Mouse (Mus musculus) liver, postnatal 0 days (tissue): ENCODE measurements at regions not wholly inside any gene's neighbourhood (a gene's known extent, or its start where the extent isn't known, plus 50 kb on each side); places are given as distances from the start of the nearest gene placed in this dataset.

Experiments
- ATAC-seq: fragments of 200-750 bp; cut with Nextera tagmentation; 2 replicates; pipeline ENCODE4 v1.8.0; 2017; ENCODE audit warnings: mild to moderate bottlenecking, moderate library complexity
- DNase-seq: peaks from one replicate; pipeline ENCODE4 v3.0.0-alpha.2; 2016
- H3K27ac ChIP-seq: fragments of 300-500 bp; sonication (generic); 2 replicates; pipeline ENCODE4 v1.5.1; 2014; ENCODE audit warnings: antibody characterized with exemption, moderate library complexity, mild to moderate bottlenecking, low read depth
- H3K27me3 ChIP-seq: fragments of 300-500 bp; sonication (generic); 2 replicates; pipeline ENCODE4 v1.6.1; 2014; ENCODE audit warnings: low read length, control low read depth, mixed read lengths; ENCODE audit not compliant: insufficient read depth
- H3K36me3 ChIP-seq: fragments of 300-500 bp; sonication (generic); replicated peaks from 2 replicates; pipeline ENCODE4 v1.6.1; 2014; ENCODE audit warnings: mild to moderate bottlenecking, control low read depth, low read length, moderate library complexity, mixed read lengths; ENCODE audit not compliant: insufficient read depth
- H3K4me1 ChIP-seq: fragments of 300-500 bp; sonication (generic); 2 replicates; pipeline ENCODE4 v1.6.1; 2014; ENCODE audit warnings: antibody characterized with exemption, mild to moderate bottlenecking, control low read depth; ENCODE audit not compliant: insufficient read depth
- H3K4me2 ChIP-seq: fragments of 300-500 bp; sonication (generic); 2 replicates; pipeline ENCODE4 v1.6.1; 2014; ENCODE audit warnings: low read depth, mild to moderate bottlenecking, low read length, moderate library complexity, mixed read lengths
- H3K4me3 ChIP-seq: fragments of 300-500 bp; sonication (generic); 2 replicates; pipeline ENCODE4 v1.5.1; 2014; ENCODE audit warnings: low read depth, low read length
- H3K9ac ChIP-seq: fragments of 300-500 bp; sonication (generic); replicated peaks from 2 replicates; pipeline ENCODE4 v1.6.1; 2014; ENCODE audit warnings: mild to moderate bottlenecking, moderate library complexity
- H3K9me3 ChIP-seq: fragments of 300-500 bp; sonication (generic); 2 replicates; pipeline ENCODE4 v1.6.1; 2016; ENCODE audit warnings: mild to moderate bottlenecking, control low read depth, low read length, mixed read lengths
- CTCF ChIP-seq: sonication (generic); IDR thresholded peaks from 2 replicates; pipeline ENCODE4 v1.5.1; 2016; ENCODE audit warnings: antibody characterized with exemption, low read depth
- EP300 ChIP-seq: IDR thresholded peaks from 2 replicates; pipeline ENCODE4 v1.6.1; 2016; ENCODE audit warnings: antibody characterized with exemption, low read depth, mild to moderate bottlenecking
- WGBS: fragments of 180-500 bp; shearing (Covaris S2); extraction: QIAGEN DNeasy Blood & Tissue Kit; methylation state at CpG from one replicate; pipeline ENCODE4 v1.1.7; 2014; ENCODE audit not compliant: insufficient replicate concordance; 5-methylcytosine and 5-hydroxymethylcytosine counted together

- H3K4me3 ChIP-seq, result no peak overlapping the region
- no peak overlapping the region for H3K27ac ChIP-seq
- H3K9me3 ChIP-seq, result no peaks in the 10 kb centered on the region
- no peak overlapping the region for H3K4me2 ChIP-seq
- no peaks in the 10 kb centered on the region for H3K4me1 ChIP-seq
- ATAC-seq (no peak), DNase-seq (no peak)
- no peaks in the 10 kb centered on the region for H3K27me3 ChIP-seq
- no peak overlapping the region for H3K9ac ChIP-seq
- WGBS, result 85% methylated on average over 1 of the region's 1 CpGs
- TF ChIP-seq EP300 (no peak), CTCF (no peak)
- no peaks in the 10 kb centered on the region for H3K36me3 ChIP-seq
These were observed 684.9 kb upstream of the Adgrl4 start for GRCm38 (mm10) chr3:150752787-150753186.

GRCm38 (mm10) chr3:150759854-150760253 is 677.8 kb upstream of the Adgrl4 start:
- 43% methylated on average over 1 of the region's 1 CpGs for WGBS
- H3K27me3 ChIP-seq, result no peaks in the 10 kb centered on the region
- DNase-seq (no peak), ATAC-seq (no peak)
- H3K4me3 ChIP-seq, result no peak overlapping the region
- no peaks in the 10 kb centered on the region for H3K4me1 ChIP-seq
- H3K9ac ChIP-seq, result no peak overlapping the region
- no peak overlapping the region for H3K4me2 ChIP-seq
- no peak overlapping the region for H3K27ac ChIP-seq
- no peaks in the 10 kb centered on the region for H3K9me3 ChIP-seq
- no peaks in the 10 kb centered on the region for H3K36me3 ChIP-seq
- TF ChIP-seq CTCF (no peak), EP300 (no peak)

- TF ChIP-seq CTCF (no peak), EP300 (no peak)
- Histone ChIP-seq H3K4me2 (no peak overlapping the region), H3K27ac (no peak overlapping the region), H3K36me3 (no peaks in the 10 kb centered on the region), H3K4me3 (no peak overlapping the region), H3K9me3 (no peaks in the 10 kb centered on the region), H3K4me1 (no peaks in the 10 kb centered on the region), H3K9ac (no peak overlapping the region), H3K27me3 (no peaks in the 10 kb centered on the region)
- ATAC-seq (no peak), DNase-seq (no peak)
- WGBS, result 63% methylated on average over 3 of the region's 3 CpGs
These were observed 653.1 kb upstream of the Adgrl4 start for GRCm38 (mm10) chr3:150784576-150784975.

GRCm38 (mm10) chr3:150817807-150818206 is 619.9 kb upstream of the Adgrl4 start:
- TF ChIP-seq EP300 (no peak), CTCF (no peak)
- ATAC-seq (no peak), DNase-seq (no peak)
- H3K9ac ChIP-seq, result no peak overlapping the region
- no peaks in the 10 kb centered on the region for H3K4me1 ChIP-seq
- no peak overlapping the region for H3K4me2 ChIP-seq
- H3K27me3 ChIP-seq, result no peaks in the 10 kb centered on the region
- H3K9me3 ChIP-seq, result no peaks in the 10 kb centered on the region
- no peak overlapping the region for H3K4me3 ChIP-seq
- no peaks in the 10 kb centered on the region for H3K36me3 ChIP-seq
- no peak overlapping the region for H3K27ac ChIP-seq

- Histone ChIP-seq H3K27ac (no peak overlapping the region), H3K9me3 (no peaks in the 10 kb centered on the region), H3K36me3 (no peaks in the 10 kb centered on the region), H3K4me3 (no peak overlapping the region), H3K4me2 (no peak overlapping the region), H3K27me3 (no peaks in the 10 kb centered on the region), H3K4me1 (no peaks in the 10 kb centered on the region), H3K9ac (no peak overlapping the region)
- no peak for DNase-seq
- ATAC-seq, result no peak
- no peak for TF ChIP-seq CTCF
- no peak for TF ChIP-seq EP300
- 82% methylated on average over 4 of the region's 4 CpGs for WGBS
These were observed 618.3 kb upstream of the Adgrl4 start for GRCm38 (mm10) chr3:150819369-150819768.

GRCm38 (mm10) chr3:150820039-150820438 is 617.6 kb upstream of the Adgrl4 start:
- no peak overlapping the region for H3K4me3 ChIP-seq
- no peak overlapping the region for H3K27ac ChIP-seq
- ATAC-seq, result no peak
- DNase-seq, result no peak
- no peak overlapping the region for H3K9ac ChIP-seq
- no peak overlapping the region for H3K4me2 ChIP-seq
- H3K27me3 ChIP-seq, result no peaks in the 10 kb centered on the region
- H3K9me3 ChIP-seq, result no peaks in the 10 kb centered on the region
- H3K4me1 ChIP-seq, result no peaks in the 10 kb centered on the region
- TF ChIP-seq CTCF (no peak), EP300 (no peak)
- 76% methylated on average over 5 of the region's 5 CpGs for WGBS
- H3K36me3 ChIP-seq, result no peaks in the 10 kb centered on the region

- WGBS, result 68% methylated on average over 2 of the region's 2 CpGs
- Histone ChIP-seq H3K4me3 (no peak overlapping the region), H3K4me2 (no peak overlapping the region), H3K4me1 (no peaks in the 10 kb centered on the region), H3K36me3 (no peaks in the 10 kb centered on the region), H3K27me3 (no peaks in the 10 kb centered on the region), H3K27ac (no peak overlapping the region), H3K9me3 (no peaks in the 10 kb centered on the region), H3K9ac (no peak overlapping the region)
- no peak for TF ChIP-seq EP300
- TF ChIP-seq CTCF, result no peak
- no peak for ATAC-seq
- no peak for DNase-seq
These were observed 591.7 kb upstream of the Adgrl4 start for GRCm38 (mm10) chr3:150846029-150846428.
